Mouse (Mus musculus) kidney, postnatal 10 days (tissue): ENCODE results near the gene Vmn1r10.

ENCODE experiments used
- DNase-seq: peaks from one replicate; pipeline ENCODE4 v3.0.0; 2021; ENCODE audit warnings: mixed read lengths

Gene Vmn1r10

DNA sequence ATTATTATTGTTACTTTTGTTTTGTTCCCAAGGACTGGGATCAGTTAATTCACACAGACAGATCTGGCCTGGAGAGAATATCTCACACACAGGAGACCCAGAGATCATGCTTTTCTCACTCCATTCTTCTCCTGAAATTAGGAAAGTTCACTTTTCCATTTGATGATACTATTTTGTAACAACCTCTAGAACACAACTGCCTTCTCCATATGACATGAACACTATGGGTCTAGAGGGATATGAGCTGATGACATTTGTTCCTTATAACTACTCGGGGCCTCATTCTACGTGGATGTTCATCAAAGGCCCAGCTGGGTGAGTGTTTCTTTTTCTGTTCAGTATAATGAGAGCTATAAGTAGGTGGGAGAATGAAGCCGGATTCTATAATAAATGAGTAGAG lies at the start of gene Vmn1r10:
Gene Vmn1r10 (plus strand): TSS at position 301 of the 400 bp plus-strand sequence.
- DNase-seq = no peak

DNA sequence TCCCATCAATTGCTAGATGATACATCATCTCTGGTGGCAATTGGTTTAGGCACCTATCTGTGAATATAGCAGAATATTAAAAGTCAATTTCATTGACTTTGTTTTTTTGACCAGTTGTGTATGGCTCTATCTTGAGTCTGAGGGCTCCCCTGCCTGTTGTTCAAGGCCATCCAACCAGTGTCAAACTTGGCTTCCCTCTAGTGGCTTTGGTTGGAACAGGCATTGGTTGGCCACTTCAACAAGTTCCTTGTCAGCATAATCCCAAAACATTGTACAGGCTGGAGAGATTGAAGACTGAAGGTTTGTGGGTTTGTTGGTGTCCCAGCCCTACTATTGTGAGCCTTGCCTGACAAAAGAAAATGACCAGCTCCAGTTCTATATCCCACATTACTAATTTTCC lies 45.5 kb upstream of the Vmn1r10 start:
- peak; percentile 37 for DNase-seq

DNA sequence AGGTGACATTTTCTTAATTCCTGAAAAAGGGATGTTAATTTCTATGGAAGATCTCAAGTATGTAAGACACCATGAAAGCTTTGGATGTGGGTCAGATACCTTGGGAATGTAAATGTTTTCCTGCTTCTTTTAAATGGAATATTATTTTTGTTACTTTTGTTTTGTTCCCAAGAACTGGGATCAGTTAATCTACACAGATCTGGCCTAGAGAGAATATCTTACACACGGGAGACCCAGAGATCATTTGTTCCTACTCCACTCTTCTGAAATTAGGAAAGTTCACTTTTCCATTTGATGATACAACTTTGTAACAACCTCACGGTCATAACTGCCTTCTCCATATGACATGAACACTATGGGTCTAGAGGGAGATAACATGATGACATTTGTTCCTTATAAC lies 42.8 kb upstream of the Vmn1r10 start, which contains the start of gene Vmn1r9:
Gene Vmn1r9 (plus strand): TSS at position 301 of the 400 bp plus-strand sequence.
- no peak for DNase-seq

DNA sequence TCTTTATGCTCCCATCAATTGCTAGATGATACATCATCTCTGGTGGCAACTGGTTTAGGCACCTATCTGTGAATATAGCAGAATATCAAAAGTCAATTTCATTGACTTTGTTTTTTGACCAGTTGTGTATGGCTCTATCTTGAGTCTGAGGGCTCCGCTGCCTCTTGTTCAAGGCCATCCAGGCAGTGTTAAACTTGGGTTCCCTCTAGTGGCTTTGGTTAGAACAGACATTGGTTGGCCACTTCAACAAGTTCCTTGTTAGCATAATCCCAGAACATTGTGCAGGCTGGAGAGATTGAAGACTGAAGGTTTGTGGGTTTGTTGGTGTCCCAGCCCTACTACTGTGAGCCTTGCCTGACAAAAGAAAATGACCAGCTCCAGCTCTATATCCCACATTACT lies 2.9 kb upstream of the Vmn1r10 start:
- DNase-seq = no peak

DNA sequence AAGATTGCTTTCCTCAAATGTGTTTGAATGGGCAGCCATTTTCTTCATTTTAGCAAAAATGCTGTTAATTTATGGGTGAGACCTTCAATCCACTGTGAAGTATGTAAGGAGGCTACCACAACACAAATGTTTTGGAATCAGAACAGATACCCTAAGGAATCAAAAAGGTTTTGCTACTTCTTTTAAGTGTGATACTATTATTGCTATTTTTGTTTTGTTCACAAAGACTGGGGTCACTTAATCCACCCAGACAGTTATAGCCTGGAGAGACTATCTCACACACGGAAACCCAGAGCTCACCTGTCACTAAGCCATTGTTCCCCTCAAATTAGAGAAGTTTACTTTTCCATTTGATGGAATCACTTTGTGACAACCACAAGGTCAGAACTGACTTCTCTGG lies 23.9 kb downstream of the Vmn1r10 start, which contains the start of gene Vmn1r11:
Gene Vmn1r11 (plus strand): TSS at position 301 of the 400 bp plus-strand sequence.
- no peak for DNase-seq

DNA sequence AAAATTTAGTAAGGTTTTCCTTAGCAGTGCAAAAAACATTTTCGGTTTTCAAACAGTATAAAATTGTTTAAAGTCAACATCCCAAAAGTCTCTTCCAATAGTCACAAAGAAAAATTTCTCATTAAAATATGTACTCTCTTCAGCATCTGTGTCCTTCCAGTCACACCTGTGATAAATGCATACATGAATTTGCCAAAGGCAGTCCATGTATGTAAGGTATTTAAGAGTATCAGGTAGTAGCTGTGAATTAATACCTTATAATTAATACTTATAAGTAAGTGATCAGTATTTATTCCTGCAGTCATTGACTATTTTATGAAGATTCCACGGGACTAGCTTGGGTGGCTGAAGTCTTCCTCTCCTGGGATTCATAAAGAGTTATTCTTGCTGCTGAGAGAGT lies 47.4 kb downstream of the Vmn1r10 start, which contains the start of gene Vmn1r12:
Gene Vmn1r12 (plus strand): TSS at position 301 of the 400 bp plus-strand sequence.
- no peak for DNase-seq
